Mouse (Mus musculus) kidney, postnatal 0 days (tissue): ENCODE results near the gene Plaur. TPM values are rescaled to one million over a fixed set of nuclear protein-coding genes. Genes with fewer than 3 reads are reported as not detected.

Experiments used
- ATAC-seq: fragments of 200-750 bp; cut with Nextera tagmentation; replicated peaks from 2 replicates; pipeline ENCODE4 v1.8.0; 2017; ENCODE audit warnings: low read depth, moderate number of reproducible peaks, moderate TSS enrichment, moderate library complexity; ENCODE audit not compliant: low FRiP score
- DNase-seq: peaks from one replicate; pipeline ENCODE4 v3.0.0-alpha.2; 2016; ENCODE audit warnings: low spot score
- H3K27ac ChIP-seq: fragments of 300-500 bp; sonication (generic); 2 replicates; pipeline ENCODE4 v1.5.1; 2014; ENCODE audit warnings: mild to moderate bottlenecking
- H3K27me3 ChIP-seq: fragments of 300-500 bp; sonication (generic); 2 replicates; pipeline ENCODE4 v1.6.1; 2014; ENCODE audit warnings: low read length, mixed read lengths; ENCODE audit not compliant: insufficient read depth
- H3K36me3 ChIP-seq: fragments of 300-500 bp; sonication (generic); 2 replicates; pipeline ENCODE4 v1.6.1; 2014; ENCODE audit warnings: low read length, mixed read lengths; ENCODE audit not compliant: insufficient read depth
- H3K4me1 ChIP-seq: fragments of 300-500 bp; sonication (generic); replicated peaks from 2 replicates; pipeline ENCODE4 v1.6.1; 2014; ENCODE audit warnings: antibody characterized with exemption, low read length, mixed read lengths; ENCODE audit not compliant: insufficient read depth
- H3K4me2 ChIP-seq: fragments of 300-500 bp; sonication (generic); 2 replicates; pipeline ENCODE4 v1.6.1; 2014; ENCODE audit warnings: mild to moderate bottlenecking, low read length, moderate library complexity, mixed read lengths
- H3K4me3 ChIP-seq: fragments of 300-500 bp; sonication (generic); replicated peaks from 2 replicates; pipeline ENCODE4 v1.5.1; 2014; ENCODE audit warnings: low read depth, low read length
- H3K9ac ChIP-seq: fragments of 300-500 bp; sonication (generic); 2 replicates; pipeline ENCODE4 v1.6.1; 2014; ENCODE audit warnings: low read depth, low read length
- H3K9me3 ChIP-seq: fragments of 300-500 bp; sonication (generic); replicated peaks from 2 replicates; pipeline ENCODE4 v1.6.1; 2016; ENCODE audit warnings: low read length, inconsistent platforms, mixed read lengths
- CTCF ChIP-seq: IDR thresholded peaks from 2 replicates; pipeline ENCODE4 v1.5.1; 2016; ENCODE audit warnings: antibody characterized with exemption, low read depth, mild to moderate bottlenecking, moderate library complexity
- WGBS: fragments of 180-500 bp; shearing (Covaris S2); extraction: QIAGEN DNeasy Blood & Tissue Kit; methylation state at CpG from one replicate; pipeline ENCODE4 v1.1.7; 2014; 5-methylcytosine and 5-hydroxymethylcytosine counted together
- polyA plus RNA-seq: library from polyadenylated mRNA; unstranded; fragments of >200 nt; fragmentation: Nextera tagmentation; extraction: Ambion mirVana; gene quantifications from 2 replicates; pipeline ENCODE4 v1.2.1, GENCODE M21; 2015

Gene Plaur
- polyA plus RNA-seq, 1 experiment from 2014 or later: 11.5 TPM

- H3K4me2 ChIP-seq: no peak overlapping the region
- DNase-seq: no peak
- no peak for TF ChIP-seq CTCF
- H3K4me3 ChIP-seq: no peak overlapping the region
- 74% methylated on average over 2 of the region's 2 CpGs for WGBS
- H3K9ac ChIP-seq: no peak overlapping the region
- H3K27ac ChIP-seq: no peak overlapping the region
- no peaks in the 10 kb centered on the region for H3K9me3 ChIP-seq
- H3K27me3 ChIP-seq: no peaks in the 10 kb centered on the region
- no peaks in the 10 kb centered on the region for H3K4me1 ChIP-seq
- no peaks in the 10 kb centered on the region for H3K36me3 ChIP-seq
- no peak for ATAC-seq
Observed at GRCm38 (mm10) chr7:24454199-24454598, 8.1 kb upstream of the Plaur start.

GRCm38 (mm10) chr7:24455726-24456125 is 6.6 kb upstream of the Plaur start:
- H3K4me3 ChIP-seq: no peak overlapping the region
- H3K9me3 ChIP-seq: no peaks in the 10 kb centered on the region
- H3K4me1 ChIP-seq: 0 out of 2 replicates have a peak, but pooled peaks cover 6% of the 10 kb centered on the region
- 74% methylated on average over 5 of the region's 5 CpGs for WGBS
- H3K9ac ChIP-seq: no peak overlapping the region
- H3K27me3 ChIP-seq: no peaks in the 10 kb centered on the region
- no peaks in the 10 kb centered on the region for H3K36me3 ChIP-seq
- no peak overlapping the region for H3K4me2 ChIP-seq
- H3K27ac ChIP-seq: no peak overlapping the region
- ATAC-seq (no peak), DNase-seq (no peak)
- no peak for TF ChIP-seq CTCF

GRCm38 (mm10) chr7:24457726-24458370 is 4.4 kb upstream of the Plaur start:
- 63% methylated on average over 10 of the region's 10 CpGs for WGBS
- no peak overlapping the region for H3K9ac ChIP-seq
- H3K36me3 ChIP-seq: no peaks in the 10 kb centered on the region
- no peak overlapping the region for H3K4me3 ChIP-seq
- no peak overlapping the region for H3K27ac ChIP-seq
- no peak for TF ChIP-seq CTCF
- H3K9me3 ChIP-seq: no peaks in the 10 kb centered on the region
- H3K4me1 ChIP-seq: 0 out of 2 replicates have a peak, but pooled peaks cover 9% of the 10 kb centered on the region
- no peak for DNase-seq
- no peaks in the 10 kb centered on the region for H3K27me3 ChIP-seq
- no peak overlapping the region for H3K4me2 ChIP-seq
- ATAC-seq: no peak

- H3K9me3 ChIP-seq: no peaks in the 10 kb centered on the region
- no peak for TF ChIP-seq CTCF
- H3K4me3 ChIP-seq: no peak overlapping the region
- no peaks in the 10 kb centered on the region for H3K36me3 ChIP-seq
- 60% methylated on average over 5 of the region's 5 CpGs for WGBS
- H3K4me2 ChIP-seq: no peak overlapping the region; the same call in 1 of the 2 replicates
- no peaks in the 10 kb centered on the region for H3K27me3 ChIP-seq
- H3K9ac ChIP-seq: no peak overlapping the region
- H3K4me1 ChIP-seq: 0 out of 2 replicates have a peak, but pooled peaks cover 11% of the 10 kb centered on the region
- peak overlapping the region; percentile 31; the same call in 1 of the 2 replicates for H3K27ac ChIP-seq
- DNase-seq (no peak), ATAC-seq (no peak)
Observed at GRCm38 (mm10) chr7:24459440-24459839, 2.8 kb upstream of the Plaur start.

- 0 out of 2 replicates have a peak, but pooled peaks cover 11% of the 10 kb centered on the region for H3K4me1 ChIP-seq
- peak overlapping the region; percentile 31 for H3K27ac ChIP-seq
- no peak overlapping the region for H3K9ac ChIP-seq
- no peaks in the 10 kb centered on the region for H3K9me3 ChIP-seq
- no peak for TF ChIP-seq CTCF
- no peak for DNase-seq
- H3K4me2 ChIP-seq: no peak overlapping the region
- no peaks in the 10 kb centered on the region for H3K27me3 ChIP-seq
- no peaks in the 10 kb centered on the region for H3K36me3 ChIP-seq
- 37% methylated on average over 3 of the region's 3 CpGs for WGBS
- ATAC-seq: no peak
- no peak overlapping the region for H3K4me3 ChIP-seq
Observed at GRCm38 (mm10) chr7:24459843-24460242, 2.4 kb upstream of the Plaur start.

- H3K4me3 ChIP-seq: no peak overlapping the region
- DNase-seq (peak; percentile 62), ATAC-seq (peak; percentile 63)
- H3K4me1 ChIP-seq: 0 out of 2 replicates have a peak, but pooled peaks cover 11% of the 10 kb centered on the region
- no peaks in the 10 kb centered on the region for H3K27me3 ChIP-seq
- H3K9me3 ChIP-seq: no peaks in the 10 kb centered on the region
- no peak for TF ChIP-seq CTCF
- no peak overlapping the region for H3K9ac ChIP-seq
- WGBS: 30% methylated on average over 14 of the region's 14 CpGs
- no peak overlapping the region for H3K4me2 ChIP-seq
- H3K27ac ChIP-seq: peak overlapping the region; percentile 83
- H3K36me3 ChIP-seq: no peaks in the 10 kb centered on the region
Observed at GRCm38 (mm10) chr7:24461376-24462051, 770 bp upstream of the Plaur start.
